Mouse (Mus musculus) forebrain, embryonic 11.5 days (tissue): ENCODE data around the gene Ncam2. TPM values are rescaled to one million over a fixed set of nuclear protein-coding genes. Genes with fewer than 3 reads are reported as not detected.

Experiments used
- ATAC-seq: fragments of 200-750 bp; cut with Nextera tagmentation; replicated peaks from 2 replicates; pipeline ENCODE4 v1.8.0; 2017; ENCODE audit warnings: moderate TSS enrichment; ENCODE audit not compliant: low FRiP score
- DNase-seq: peaks from one replicate; pipeline ENCODE4 v3.0.0-alpha.2; 2017; ENCODE audit warnings: low spot score
- H3K27ac ChIP-seq: fragments of 300-500 bp; sonication (generic); 2 replicates; pipeline ENCODE4 v1.5.1; 2014; ENCODE audit warnings: low read depth, low read length
- H3K27me3 ChIP-seq: fragments of 300-500 bp; sonication (generic); 2 replicates; pipeline ENCODE4 v1.6.1; 2014; ENCODE audit warnings: mild to moderate bottlenecking, low read length, mixed read lengths; ENCODE audit not compliant: control insufficient read depth, insufficient read depth
- H3K36me3 ChIP-seq: fragments of 300-500 bp; sonication (generic); 2 replicates; pipeline ENCODE4 v1.6.1; 2014; ENCODE audit warnings: mild to moderate bottlenecking, low read length, moderate library complexity, mixed read lengths; ENCODE audit not compliant: control insufficient read depth, insufficient read depth
- H3K4me1 ChIP-seq: fragments of 300-500 bp; sonication (generic); replicated peaks from 2 replicates; pipeline ENCODE4 v1.6.1; 2014; ENCODE audit warnings: low read length, mixed read lengths; ENCODE audit not compliant: control insufficient read depth, insufficient read depth
- H3K4me2 ChIP-seq: fragments of 300-500 bp; sonication (generic); 2 replicates; pipeline ENCODE4 v1.6.1; 2014; ENCODE audit warnings: low read depth, mild to moderate bottlenecking, low read length, moderate library complexity, mixed read lengths; ENCODE audit not compliant: severe bottlenecking
- H3K4me3 ChIP-seq: fragments of 300-500 bp; sonication (generic); 2 replicates; pipeline ENCODE4 v1.5.1; 2014; ENCODE audit warnings: low read depth, low read length
- H3K9ac ChIP-seq: fragments of 300-500 bp; sonication (generic); 2 replicates; pipeline ENCODE4 v1.6.1; 2014; ENCODE audit warnings: low read length
- H3K9me3 ChIP-seq: fragments of 300-500 bp; sonication (generic); 2 replicates; pipeline ENCODE4 v1.6.1; 2016; ENCODE audit warnings: low read length, mixed read lengths; ENCODE audit not compliant: control insufficient read depth
- WGBS: fragments of 180-500 bp; shearing (Covaris S2); extraction: QIAGEN DNeasy Blood & Tissue Kit; methylation state at CpG from one replicate; pipeline ENCODE4 v1.1.7; 2014; 5-methylcytosine and 5-hydroxymethylcytosine counted together
- polyA plus RNA-seq: library from polyadenylated mRNA; unstranded; fragments of >200 nt; fragmentation: Nextera tagmentation; extraction: Ambion mirVana; gene quantifications from 2 replicates; pipeline ENCODE4 v1.2.1, GENCODE M21; 2014

The Ncam2 gene
- polyA plus RNA-seq, 1 experiment from 2014 or later = 4.2 TPM

DNA sequence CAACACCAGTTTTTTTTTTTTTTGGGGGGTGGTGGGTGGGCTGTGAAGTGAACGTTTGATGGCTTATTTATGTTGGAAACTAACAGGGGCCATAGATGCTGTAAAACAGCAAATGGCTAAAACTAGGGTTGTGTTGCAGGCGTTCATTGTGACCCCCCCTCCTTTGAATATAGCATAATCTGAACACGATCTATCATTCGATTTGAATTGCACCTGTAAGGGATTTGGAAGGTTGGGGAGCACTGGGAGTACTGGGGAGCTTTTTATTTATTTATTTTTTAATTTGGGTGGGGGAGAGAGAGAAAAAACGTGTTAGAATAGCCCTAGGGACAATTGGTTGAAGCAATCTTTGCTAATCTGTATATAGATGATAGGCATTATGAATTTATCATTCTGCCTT lies 974 bp downstream of the Ncam2 start:
- Histone ChIP-seq H3K9ac (no peak overlapping the region), H3K4me3 (peak overlapping the region; percentile 50), H3K4me2 (peak overlapping the region; percentile 74; the same call in 1 of the 2 replicates), H3K27ac (no peak overlapping the region), H3K27me3 (no peaks in the 10 kb centered on the region; the same call in 1 of the 2 replicates), H3K9me3 (no peaks in the 10 kb centered on the region), H3K36me3 (no peaks in the 10 kb centered on the region), H3K4me1 (peaks cover 2% of the 10 kb centered on the region; the same call in 1 of the 2 replicates)
- WGBS = 40% methylated on average over 5 of the region's 5 CpGs
- DNase-seq = no peak
- no peak for ATAC-seq

DNA sequence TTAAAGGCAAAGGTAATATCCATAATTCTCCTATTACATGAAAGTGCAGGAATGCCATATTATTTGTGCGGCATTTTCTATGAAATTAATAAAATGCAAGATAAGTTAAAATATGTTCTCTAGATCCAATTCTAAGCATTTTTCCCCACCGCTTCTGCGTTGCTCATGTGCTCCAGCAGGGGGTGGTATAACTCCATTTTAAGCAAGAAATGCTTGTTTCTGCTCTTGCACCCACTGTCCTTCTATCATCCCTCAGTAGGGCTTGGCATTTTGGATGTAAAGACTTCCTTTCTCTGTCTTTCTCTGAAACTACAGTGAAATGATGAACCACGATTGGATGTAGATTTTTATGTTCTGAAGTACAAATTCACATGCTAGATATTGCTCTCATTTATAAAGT lies 1.5 kb downstream of the Ncam2 start:
- DNase-seq (peak; percentile 63), ATAC-seq (no peak)
- Histone ChIP-seq H3K4me2 (no peak overlapping the region), H3K27ac (no peak overlapping the region), H3K9me3 (no peaks in the 10 kb centered on the region), H3K4me1 (peaks cover 2% of the 10 kb centered on the region; the same call in 1 of the 2 replicates), H3K9ac (no peak overlapping the region), H3K27me3 (no peaks in the 10 kb centered on the region; the same call in 1 of the 2 replicates), H3K36me3 (no peaks in the 10 kb centered on the region), H3K4me3 (no peak overlapping the region; the same call in 1 of the 2 replicates)
- 7% methylated on average over 4 of the region's 4 CpGs for WGBS

DNA sequence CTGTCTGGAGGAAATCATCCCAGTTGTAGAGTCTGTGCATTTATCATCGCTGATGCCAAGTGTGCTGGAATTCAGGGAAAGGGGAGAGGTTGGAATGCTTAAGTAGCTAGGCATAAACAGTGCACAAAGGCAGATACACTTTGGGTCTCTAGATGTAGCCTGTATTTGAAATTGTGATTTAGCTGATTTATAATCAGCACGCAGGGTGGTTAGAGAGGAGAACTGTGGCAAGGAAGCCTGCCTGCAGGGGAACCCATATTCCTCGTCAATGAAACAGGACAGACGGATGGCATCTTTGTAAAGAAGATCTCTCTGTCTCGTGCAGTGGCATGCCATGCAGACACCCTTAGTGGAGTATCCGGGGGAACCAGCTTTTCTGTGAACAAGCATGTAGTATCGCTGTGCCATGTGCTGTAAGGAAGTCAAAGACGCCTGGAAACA lies 2.2 kb downstream of the Ncam2 start:
- Histone ChIP-seq H3K9me3 (no peaks in the 10 kb centered on the region), H3K4me3 (no peak overlapping the region; the same call in 1 of the 2 replicates), H3K27ac (peak overlapping the region; percentile 15; the same call in 1 of the 2 replicates), H3K4me1 (peaks cover 2% of the 10 kb centered on the region; the same call in 1 of the 2 replicates), H3K9ac (no peak overlapping the region), H3K27me3 (no peaks in the 10 kb centered on the region; the same call in 1 of the 2 replicates), H3K4me2 (peak overlapping the region; percentile 18; the same call in 1 of the 2 replicates), H3K36me3 (no peaks in the 10 kb centered on the region)
- no peak for ATAC-seq
- DNase-seq = no peak
- 75% methylated on average over 8 of the region's 8 CpGs for WGBS

DNA sequence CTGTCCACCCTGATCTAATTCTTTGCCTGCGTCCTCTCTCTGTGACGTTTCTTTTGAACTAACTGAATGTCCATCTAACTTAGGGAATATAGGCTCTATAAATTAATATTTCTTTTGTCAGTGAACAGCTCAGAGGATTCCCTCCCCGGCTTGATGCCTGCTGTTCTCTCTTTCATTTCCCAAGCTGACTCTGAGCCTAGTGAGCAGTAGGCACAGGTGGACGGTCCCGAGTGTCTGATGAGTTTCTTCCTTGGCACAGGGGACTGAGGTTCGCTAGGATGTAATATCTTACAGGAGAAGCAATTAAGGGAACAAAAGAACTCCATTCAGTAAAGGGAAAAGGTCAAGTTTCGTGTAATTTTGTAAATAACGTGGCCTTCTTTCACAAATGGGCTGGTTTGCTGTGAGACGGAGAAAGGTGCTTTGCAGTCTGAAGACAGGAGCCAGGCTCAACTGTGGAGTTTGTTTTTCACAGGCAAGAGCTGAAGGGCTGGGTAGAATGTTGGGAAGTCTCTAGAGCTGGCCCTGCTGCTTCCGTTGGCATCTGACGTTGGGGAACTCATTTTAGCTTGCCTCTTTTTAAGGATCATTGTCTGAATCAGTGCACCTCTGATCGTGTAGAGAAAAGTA lies 4.0 kb downstream of the Ncam2 start:
- peaks cover 2% of the 10 kb centered on the region; the same call in 1 of the 2 replicates for H3K4me1 ChIP-seq
- DNase-seq = no peak
- no peak overlapping the region for H3K4me3 ChIP-seq
- no peaks in the 10 kb centered on the region for H3K9me3 ChIP-seq
- no peak overlapping the region for H3K9ac ChIP-seq
- no peak for ATAC-seq
- no peaks in the 10 kb centered on the region; the same call in 1 of the 2 replicates for H3K27me3 ChIP-seq
- H3K36me3 ChIP-seq = no peaks in the 10 kb centered on the region
- H3K4me2 ChIP-seq = no peak overlapping the region
- 66% methylated on average over 12 of the region's 12 CpGs for WGBS
- H3K27ac ChIP-seq = no peak overlapping the region

DNA sequence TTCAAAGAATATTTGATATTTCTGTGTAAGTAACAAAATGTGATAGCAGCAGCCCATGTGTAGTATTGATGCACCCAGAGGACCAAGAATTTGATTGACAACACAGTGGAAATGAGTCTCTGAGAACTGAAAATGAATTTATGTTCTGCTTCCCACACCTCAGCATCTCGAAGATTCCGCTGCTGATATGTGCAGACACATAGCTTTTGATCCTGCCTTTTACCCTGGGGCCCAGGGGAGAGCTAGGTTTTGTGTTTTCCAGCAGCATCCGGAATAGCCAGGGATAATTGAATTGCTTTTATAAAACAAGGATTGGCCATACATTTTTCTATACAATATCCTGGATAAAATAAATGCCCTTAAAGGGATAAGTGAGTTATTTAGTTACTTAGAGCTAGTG lies 20.7 kb downstream of the Ncam2 start:
- Histone ChIP-seq H3K9me3 (no peaks in the 10 kb centered on the region), H3K9ac (no peak overlapping the region), H3K27ac (no peak overlapping the region), H3K4me3 (no peak overlapping the region), H3K4me1 (no peaks in the 10 kb centered on the region), H3K27me3 (no peaks in the 10 kb centered on the region), H3K36me3 (no peaks in the 10 kb centered on the region), H3K4me2 (no peak overlapping the region)
- ATAC-seq = no peak
- 69% methylated on average over 3 of the region's 3 CpGs for WGBS
- DNase-seq = no peak

DNA sequence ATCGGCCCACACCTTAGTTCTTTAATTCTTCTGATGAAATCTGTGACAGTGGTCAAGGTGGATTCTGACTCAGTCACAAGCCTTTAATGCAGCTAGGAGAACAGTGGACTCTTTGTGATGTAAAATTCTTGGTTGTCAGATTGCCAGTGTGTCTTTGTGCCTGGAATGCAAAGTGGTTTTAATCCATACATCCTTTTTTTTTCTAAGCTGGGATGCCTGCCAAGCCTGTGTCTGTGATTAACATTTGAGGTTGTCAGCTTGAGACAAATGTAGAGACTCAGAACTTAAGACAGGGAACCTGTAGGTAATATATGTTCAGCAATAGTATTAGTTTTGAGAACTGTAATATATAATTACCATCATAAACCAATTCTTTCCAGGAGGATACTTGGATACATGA lies 23.3 kb downstream of the Ncam2 start:
- Histone ChIP-seq H3K4me1 (no peaks in the 10 kb centered on the region), H3K36me3 (no peaks in the 10 kb centered on the region), H3K9me3 (no peaks in the 10 kb centered on the region), H3K27me3 (no peaks in the 10 kb centered on the region), H3K27ac (no peak overlapping the region), H3K4me2 (no peak overlapping the region), H3K4me3 (no peak overlapping the region), H3K9ac (no peak overlapping the region)
- ATAC-seq = peak; percentile 79
- DNase-seq = no peak
- WGBS = 36% methylated on average over 1 of the region's 1 CpGs

DNA sequence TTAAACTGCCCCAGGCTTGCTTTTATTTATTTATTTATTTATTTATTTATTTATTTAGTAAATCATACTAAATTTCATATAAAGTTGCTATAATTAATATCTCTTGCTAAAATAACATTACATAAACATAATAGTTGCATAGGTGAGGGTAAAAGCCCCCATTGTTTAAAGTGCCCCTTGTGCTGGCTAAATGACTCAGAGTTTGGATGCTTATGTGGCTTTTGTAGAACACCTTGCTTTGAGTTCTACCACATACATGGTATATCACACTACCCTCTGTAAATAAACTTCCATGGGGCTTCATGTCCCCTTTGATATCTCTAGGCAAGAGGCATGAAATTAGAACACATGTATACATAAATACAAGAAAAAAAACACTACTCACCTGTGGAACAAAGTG lies 23.8 kb downstream of the Ncam2 start:
- H3K4me1 ChIP-seq = no peaks in the 10 kb centered on the region
- H3K9ac ChIP-seq = no peak overlapping the region
- H3K9me3 ChIP-seq = no peaks in the 10 kb centered on the region
- no peaks in the 10 kb centered on the region for H3K27me3 ChIP-seq
- H3K27ac ChIP-seq = no peak overlapping the region
- H3K4me3 ChIP-seq = no peak overlapping the region
- H3K4me2 ChIP-seq = no peak overlapping the region
- no peaks in the 10 kb centered on the region for H3K36me3 ChIP-seq
- DNase-seq (no peak), ATAC-seq (0 out of 2 replicates have a peak, but pooled peaks have one; percentile 22)

DNA sequence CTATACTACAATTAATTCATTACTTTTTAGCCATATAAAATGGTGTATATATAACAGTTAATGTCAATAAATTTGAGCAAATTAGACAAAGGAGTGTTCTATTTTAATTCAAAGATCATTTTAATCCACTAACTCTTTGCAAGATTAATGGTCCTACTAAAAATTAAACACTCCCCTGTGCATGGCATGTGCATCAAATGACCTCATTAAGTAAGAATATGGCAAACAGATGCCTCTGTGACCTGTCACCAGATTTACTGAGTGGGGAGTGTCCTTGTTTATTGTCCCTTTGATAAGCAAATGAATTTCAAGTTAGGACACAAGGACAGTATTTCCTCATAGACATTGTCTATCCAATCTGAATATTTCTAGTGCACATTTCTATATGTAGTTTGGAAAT lies 54.4 kb downstream of the Ncam2 start:
- no peak overlapping the region for H3K27ac ChIP-seq
- no peaks in the 10 kb centered on the region for H3K4me1 ChIP-seq
- no peak for DNase-seq
- H3K27me3 ChIP-seq = no peaks in the 10 kb centered on the region
- no peak overlapping the region for H3K9ac ChIP-seq
- no peaks in the 10 kb centered on the region for H3K36me3 ChIP-seq
- H3K4me2 ChIP-seq = no peak overlapping the region
- no peak for ATAC-seq
- no peak overlapping the region for H3K4me3 ChIP-seq
- no peaks in the 10 kb centered on the region for H3K9me3 ChIP-seq

DNA sequence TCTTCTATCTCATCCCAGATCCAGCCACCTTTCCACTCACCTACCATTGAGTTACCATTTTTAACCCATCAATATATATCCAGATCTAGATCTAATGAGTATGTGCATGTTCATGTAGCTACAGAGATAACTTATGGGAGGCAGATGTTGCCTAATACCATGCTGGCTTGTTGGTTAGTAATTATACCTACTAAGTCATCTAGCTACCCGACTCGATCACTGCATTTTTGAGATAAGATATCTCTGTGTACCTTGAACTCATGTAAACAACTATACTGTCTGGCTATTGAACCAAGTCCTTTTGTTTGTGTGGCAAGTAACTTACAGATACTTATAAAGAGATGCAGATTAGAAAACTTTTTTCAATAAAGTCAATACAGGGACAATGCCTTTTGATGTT lies 59.9 kb downstream of the Ncam2 start:
- Histone ChIP-seq H3K4me3 (no peak overlapping the region), H3K9ac (no peak overlapping the region), H3K27me3 (no peaks in the 10 kb centered on the region), H3K9me3 (no peaks in the 10 kb centered on the region), H3K4me2 (no peak overlapping the region), H3K36me3 (no peaks in the 10 kb centered on the region), H3K27ac (no peak overlapping the region), H3K4me1 (no peaks in the 10 kb centered on the region)
- ATAC-seq = no peak
- WGBS = 91% methylated on average over 2 of the region's 2 CpGs
- no peak for DNase-seq
